Mouse (Mus musculus): Measurements from ENCODE around the gene Fam53b.

DNA sequence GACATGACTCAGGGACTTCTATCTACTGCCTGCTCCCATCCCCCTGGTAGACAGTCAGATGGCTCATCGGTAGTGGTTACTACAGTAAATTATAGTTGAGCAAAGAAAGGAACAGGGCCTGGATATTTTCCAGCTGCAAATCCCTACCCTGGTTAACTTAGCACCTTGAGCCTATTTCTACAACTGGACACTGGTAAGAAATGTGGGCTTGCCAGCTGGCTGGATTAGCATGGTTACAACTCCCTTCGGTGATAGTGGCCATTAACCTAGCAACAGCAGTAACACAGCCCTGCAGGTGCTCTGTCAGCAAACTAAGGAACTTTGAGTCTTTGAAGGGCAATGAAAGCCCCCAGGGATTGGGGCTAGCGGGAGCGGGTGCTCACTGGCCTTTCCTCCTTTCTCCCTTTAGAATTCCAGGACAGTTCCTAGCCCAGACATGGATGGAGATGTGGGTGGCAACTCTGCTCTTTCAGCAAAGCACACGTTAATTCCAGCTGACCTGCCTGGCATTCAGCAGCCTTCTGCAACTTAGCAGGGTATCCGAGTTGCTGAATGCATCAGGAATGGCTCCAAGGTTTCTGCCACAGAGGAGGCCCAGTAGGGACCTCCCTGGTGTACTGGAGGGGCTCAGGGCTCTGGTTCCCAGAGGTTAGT lies 81.4 kb downstream of the Fam53b start:
- TF ChIP-seq CTCF (IDR thresholded peaks at IDR 0.05; ENCODE audit: insufficient read depth, low read length), result no peak
- TF ChIP-seq POLR2A (IDR thresholded peaks at IDR 0.05; ENCODE audit: borderline replicate concordance, extremely low read depth, low read depth, low read length), result no peak

Data from lung, adult 2 months (tissue).